Mouse (Mus musculus) embryonic facial prominence, embryonic 10.5 days (tissue): ENCODE results near the gene Slc6a9. TPM values are rescaled to one million over a fixed set of nuclear protein-coding genes. Genes with fewer than 3 reads are reported as not detected.

Experiments used
- DNase-seq: peaks from one replicate; pipeline ENCODE4 v3.0.0-alpha.2; 2017; ENCODE audit warnings: low spot score
- H3K27ac ChIP-seq: fragments of 300-500 bp; sonication (generic); replicated peaks from 2 replicates; pipeline ENCODE4 v1.5.1; 2016; ENCODE audit warnings: mild to moderate bottlenecking
- H3K27me3 ChIP-seq: fragments of 300-500 bp; sonication (generic); replicated peaks from 2 replicates; pipeline ENCODE4 v1.6.1; 2016; ENCODE audit warnings: low read depth, mild to moderate bottlenecking; ENCODE audit not compliant: poor library complexity, severe bottlenecking
- H3K36me3 ChIP-seq: fragments of 300-500 bp; sonication (generic); replicated peaks from 2 replicates; pipeline ENCODE4 v1.6.1; 2016; ENCODE audit warnings: mild to moderate bottlenecking, moderate library complexity
- H3K4me1 ChIP-seq: fragments of 300-500 bp; sonication (generic); 2 replicates; pipeline ENCODE4 v1.6.1; 2016
- H3K4me3 ChIP-seq: fragments of 300-500 bp; sonication (generic); 2 replicates; pipeline ENCODE4 v1.5.1; 2016; ENCODE audit warnings: mild to moderate bottlenecking, moderate library complexity
- H3K9me3 ChIP-seq: fragments of 300-500 bp; sonication (generic); 2 replicates; pipeline ENCODE4 v1.6.1; 2016; ENCODE audit warnings: mild to moderate bottlenecking
- WGBS: fragments of 180-500 bp; shearing (Covaris S2); methylation state at CpG from one replicate; pipeline ENCODE4 v1.1.7; 2016; 5-methylcytosine and 5-hydroxymethylcytosine counted together
- polyA plus RNA-seq: library from polyadenylated mRNA; unstranded; fragments of >200 nt; fragmentation: Nextera tagmentation; extraction: Ambion mirVana; gene quantifications from 2 replicates; pipeline ENCODE4 v1.2.1, GENCODE M21; 2016

Gene Slc6a9
- polyA plus RNA-seq, 1 experiment from 2014 or later, result 8.2 TPM

DNA sequence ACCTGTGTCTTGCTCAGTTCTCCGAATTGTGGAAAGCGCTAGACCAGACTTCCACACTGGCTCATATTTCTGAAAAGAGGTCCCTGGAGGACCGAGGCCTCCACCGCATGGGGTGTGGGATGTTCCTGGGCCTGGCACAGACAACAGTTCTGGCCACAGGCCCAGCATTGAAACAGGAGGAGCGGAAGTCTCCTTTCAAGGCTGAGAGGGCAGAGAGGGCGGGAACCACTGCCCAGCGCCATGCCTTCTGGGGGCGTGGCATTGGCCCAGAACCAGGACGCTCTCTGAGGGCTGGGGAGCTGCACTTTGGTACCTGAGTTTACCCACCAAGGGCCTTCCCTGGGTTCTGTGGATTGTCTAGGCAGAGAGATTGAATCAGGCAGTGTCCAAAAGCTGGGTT lies 31.8 kb downstream of the Slc6a9 start:
- H3K4me3 ChIP-seq, result no peak overlapping the region
- no peak for DNase-seq
- no peaks in the 10 kb centered on the region for H3K9me3 ChIP-seq
- H3K4me1 ChIP-seq, result peaks cover 55% of the 10 kb centered on the region
- H3K27me3 ChIP-seq, result peaks cover 18% of the 10 kb centered on the region
- H3K36me3 ChIP-seq, result peaks cover 11% of the 10 kb centered on the region; the same call in 1 of the 2 replicates
- 0 out of 2 replicates have a peak overlapping the region, but pooled peaks have one; percentile 24 for H3K27ac ChIP-seq
- WGBS, result 61% methylated on average over 9 of the region's 9 CpGs

DNA sequence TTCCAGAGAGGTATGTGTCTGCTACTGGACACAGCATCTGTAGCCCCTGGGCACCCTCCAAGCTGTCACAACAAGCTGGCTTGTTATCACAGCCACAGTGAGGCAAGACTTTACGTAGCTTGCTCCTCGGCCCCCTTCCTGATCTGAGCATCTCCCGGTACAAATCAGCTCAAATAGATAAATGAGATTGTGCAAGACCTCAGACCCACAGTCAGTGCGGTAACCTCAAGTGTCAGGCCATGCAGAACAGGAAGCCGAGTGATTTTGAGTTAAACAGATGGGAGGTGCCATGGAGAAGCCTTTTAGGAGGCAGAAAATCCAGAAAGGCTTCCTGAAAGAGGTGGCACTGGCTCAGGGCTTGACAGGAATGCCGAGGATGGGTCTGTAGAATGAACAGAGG lies 32.7 kb downstream of the Slc6a9 start:
- 77% methylated on average over 6 of the region's 6 CpGs for WGBS
- DNase-seq, result no peak

DNA sequence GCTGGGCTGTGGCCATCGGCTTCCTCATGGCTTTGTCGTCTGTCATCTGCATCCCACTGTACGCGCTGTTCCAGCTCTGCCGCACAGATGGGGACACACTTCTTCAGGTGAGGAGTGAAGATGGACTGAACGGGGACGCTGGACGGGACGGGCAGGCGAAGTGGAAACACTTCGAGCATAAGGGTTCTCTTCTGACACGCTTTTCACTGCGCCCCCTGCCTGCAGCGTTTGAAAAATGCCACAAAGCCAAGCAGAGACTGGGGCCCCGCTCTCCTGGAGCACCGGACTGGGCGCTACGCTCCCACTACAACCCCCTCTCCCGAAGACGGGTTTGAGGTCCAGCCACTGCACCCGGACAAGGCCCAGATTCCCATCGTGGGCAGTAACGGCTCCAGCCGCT lies 33.5 kb downstream of the Slc6a9 start:
- peaks cover 64% of the 10 kb centered on the region for H3K4me1 ChIP-seq
- H3K36me3 ChIP-seq, result peaks cover 11% of the 10 kb centered on the region; the same call in 1 of the 2 replicates
- 19% methylated on average over 24 of the region's 24 CpGs for WGBS
- peak overlapping the region; percentile 51; the same call in 1 of the 2 replicates for H3K27ac ChIP-seq
- peak overlapping the region; percentile 28; the same call in 1 of the 2 replicates for H3K4me3 ChIP-seq
- no peaks in the 10 kb centered on the region for H3K9me3 ChIP-seq
- H3K27me3 ChIP-seq, result peaks cover 18% of the 10 kb centered on the region
- DNase-seq, result peak; percentile 76

More for the DNA sequence above, 32.7 kb downstream of the Slc6a9 start:
- no peak overlapping the region for H3K4me3 ChIP-seq
- no peaks in the 10 kb centered on the region for H3K9me3 ChIP-seq
- H3K27ac ChIP-seq, result no peak overlapping the region
- peaks cover 11% of the 10 kb centered on the region; the same call in 1 of the 2 replicates for H3K36me3 ChIP-seq
- H3K4me1 ChIP-seq, result peaks cover 62% of the 10 kb centered on the region
- H3K27me3 ChIP-seq, result peaks cover 18% of the 10 kb centered on the region

DNA sequence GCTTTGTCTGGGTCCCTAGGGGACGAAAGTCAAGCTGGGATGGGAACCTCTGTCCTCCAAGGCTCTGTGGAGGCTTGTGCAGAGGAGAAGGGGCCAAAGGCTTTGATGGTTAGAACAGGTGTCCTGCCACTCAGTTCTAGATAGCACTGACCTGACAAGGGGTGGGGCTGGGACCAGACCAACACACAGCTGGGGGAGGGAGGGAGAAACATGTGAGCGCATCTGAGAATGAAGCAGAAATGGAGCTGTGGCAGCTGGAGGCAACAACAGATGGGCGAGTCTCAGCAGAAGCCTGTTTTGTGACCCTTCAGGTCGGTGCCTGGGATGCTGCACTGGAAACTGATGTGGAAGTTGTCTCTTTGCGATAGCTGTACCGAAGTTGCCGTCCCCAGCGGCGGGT lies 35.0 kb downstream of the Slc6a9 start:
- no peak overlapping the region for H3K4me3 ChIP-seq
- H3K27me3 ChIP-seq, result peaks cover 18% of the 10 kb centered on the region
- WGBS, result 79% methylated on average over 9 of the region's 9 CpGs
- peaks cover 20% of the 10 kb centered on the region for H3K36me3 ChIP-seq
- H3K4me1 ChIP-seq, result peaks cover 62% of the 10 kb centered on the region
- H3K9me3 ChIP-seq, result no peaks in the 10 kb centered on the region
- H3K27ac ChIP-seq, result no peak overlapping the region
- no peak for DNase-seq

DNA sequence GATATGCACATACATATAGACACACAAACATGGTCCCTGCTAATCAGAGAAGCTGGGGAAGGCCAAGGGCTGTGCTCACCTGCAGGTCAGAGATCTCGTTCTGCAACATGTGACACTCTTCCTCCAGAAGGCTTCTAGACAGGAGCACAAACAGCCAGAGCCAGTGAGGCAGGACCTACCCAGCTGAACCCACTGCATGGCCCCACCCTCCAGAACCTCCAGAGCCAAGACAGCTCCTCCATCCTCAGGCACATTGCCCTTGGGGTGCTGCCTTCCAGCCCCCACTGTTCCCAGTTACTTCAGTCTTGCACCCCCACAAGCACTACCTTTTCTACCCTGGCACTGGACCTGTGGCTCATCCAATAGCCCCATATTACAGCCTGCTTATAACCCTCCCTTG lies 36.1 kb downstream of the Slc6a9 start:
- H3K27ac ChIP-seq, result no peak overlapping the region
- peaks cover 25% of the 10 kb centered on the region for H3K36me3 ChIP-seq
- H3K27me3 ChIP-seq, result peaks cover 18% of the 10 kb centered on the region
- 59% methylated on average over 1 of the region's 1 CpGs for WGBS
- H3K9me3 ChIP-seq, result no peaks in the 10 kb centered on the region
- H3K4me3 ChIP-seq, result no peak overlapping the region
- H3K4me1 ChIP-seq, result peaks cover 62% of the 10 kb centered on the region
- DNase-seq, result no peak

DNA sequence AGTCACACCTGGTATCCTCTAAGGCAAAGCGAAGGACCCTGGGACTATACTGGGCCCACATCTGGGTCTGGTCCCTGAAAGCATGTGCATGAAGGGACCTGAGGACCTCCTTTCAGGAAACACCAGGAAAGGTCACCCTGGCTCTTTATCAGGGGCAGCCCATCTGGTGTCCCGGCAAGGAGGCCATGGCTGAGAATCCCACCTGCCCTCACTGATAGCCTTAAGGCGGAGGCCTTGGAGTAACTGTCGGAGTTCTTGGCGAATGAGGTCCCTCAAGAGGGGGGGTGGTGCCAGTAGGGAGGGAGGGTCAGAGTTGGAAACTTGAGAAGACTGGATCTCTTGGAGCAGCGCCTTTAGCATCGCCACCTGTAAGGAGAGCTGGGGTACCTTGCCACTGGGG lies 37.5 kb downstream of the Slc6a9 start:
- H3K4me1 ChIP-seq, result peaks cover 52% of the 10 kb centered on the region
- H3K27ac ChIP-seq, result no peak overlapping the region
- H3K4me3 ChIP-seq, result 0 out of 2 replicates have a peak overlapping the region, but pooled peaks have one; percentile 18

DNA sequence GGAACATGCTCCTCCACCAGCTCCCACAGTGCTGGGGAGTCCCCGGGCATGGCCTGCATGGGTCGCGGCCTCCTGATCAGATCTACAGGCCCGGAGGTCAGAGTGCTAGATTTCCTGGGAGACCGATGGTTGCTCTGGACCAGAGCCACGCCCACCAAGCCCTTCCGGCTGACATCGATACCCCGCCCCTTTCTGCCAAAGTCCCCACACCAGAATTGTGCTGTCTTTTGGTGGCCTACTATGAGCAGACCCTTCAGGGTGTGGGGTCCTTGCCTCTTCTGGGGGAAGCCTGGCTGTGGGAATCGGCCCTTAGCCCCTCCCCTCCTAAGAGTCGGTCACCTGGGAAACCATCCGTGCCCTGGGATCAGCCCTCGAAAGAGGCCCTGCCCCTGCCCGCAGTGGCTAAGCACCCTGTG lies 38.2 kb downstream of the Slc6a9 start, which contains the start of gene Ccdc24:
Gene Ccdc24 (minus strand): TSS at position 87 of the 416 bp plus-strand sequence.
- 8% methylated on average over 14 of the region's 14 CpGs for WGBS

More for the DNA sequence above, 37.5 kb downstream of the Slc6a9 start:
- Histone ChIP-seq H3K36me3 (peaks cover 37% of the 10 kb centered on the region), H3K27me3 (peaks cover 17% of the 10 kb centered on the region), H3K9me3 (no peaks in the 10 kb centered on the region)
- no peak for DNase-seq
- WGBS, result 56% methylated on average over 7 of the region's 7 CpGs

DNA sequence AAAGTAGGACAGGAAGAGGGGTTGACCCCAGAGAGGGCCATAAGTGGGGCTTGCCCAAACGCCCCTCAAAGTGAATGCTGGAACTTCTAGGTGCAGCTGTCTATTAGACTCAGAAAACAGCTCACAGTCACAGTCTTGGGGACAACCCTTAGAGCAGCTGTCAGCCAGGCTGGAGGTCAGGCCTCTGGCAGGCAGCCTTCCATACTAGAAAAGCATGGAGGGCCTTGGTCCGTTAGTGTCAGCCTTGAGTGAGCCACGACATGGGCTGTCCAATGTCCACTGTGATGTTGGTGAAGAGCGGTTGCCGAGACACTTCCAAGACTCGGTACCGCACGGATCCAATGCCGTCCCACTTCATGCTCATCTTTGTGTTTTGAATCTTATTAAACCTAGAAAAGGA lies 39.3 kb downstream of the Slc6a9 start:
- peaks cover 56% of the 10 kb centered on the region for H3K36me3 ChIP-seq
- no peak overlapping the region for H3K27ac ChIP-seq
- no peaks in the 10 kb centered on the region for H3K27me3 ChIP-seq
- 89% methylated on average over 9 of the region's 9 CpGs for whole genome bisulfite sequencing
- H3K9me3 ChIP-seq, result no peaks in the 10 kb centered on the region
- no peak for DNase-seq
- peaks cover 37% of the 10 kb centered on the region for H3K4me1 ChIP-seq
- H3K4me3 ChIP-seq, result no peak overlapping the region

More for the DNA sequence above, 38.2 kb downstream of the Slc6a9 start, which contains the start of gene Ccdc24:
- H3K9me3 ChIP-seq, result no peaks in the 10 kb centered on the region
- peak within 1 kb of the TSS; percentile 39 for H3K4me3 ChIP-seq
- H3K27ac ChIP-seq, result peak within 1 kb of the TSS; percentile 2; the same call in 1 of the 2 replicates
- H3K36me3 ChIP-seq, result peaks cover 44% of the 10 kb centered on the region
- DNase-seq, result peak; percentile 47
- peaks cover 10% of the 10 kb centered on the region for H3K27me3 ChIP-seq
- H3K4me1 ChIP-seq, result peaks cover 45% of the 10 kb centered on the region

DNA sequence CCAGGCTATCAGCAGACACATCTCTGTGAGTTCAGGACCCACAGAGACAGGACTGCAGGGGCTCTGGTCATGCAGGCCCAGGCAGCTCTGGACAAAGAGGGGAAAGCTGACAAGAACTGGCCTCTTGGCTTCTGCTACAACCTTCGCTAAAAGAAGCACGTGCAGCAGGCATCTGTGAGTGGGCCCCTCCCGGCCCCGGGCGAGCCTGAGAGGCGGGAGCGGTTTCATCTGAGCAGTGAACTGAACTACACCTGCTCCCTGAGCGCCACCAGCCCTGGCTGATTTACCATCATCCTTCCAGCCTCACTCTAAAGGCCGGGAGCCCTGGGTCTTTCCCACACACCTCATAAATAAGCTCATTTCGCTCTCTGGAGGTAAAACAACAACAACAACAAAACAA lies 44.0 kb downstream of the Slc6a9 start:
- Histone ChIP-seq H3K4me3 (no peak overlapping the region), H3K27ac (no peak overlapping the region), H3K9me3 (no peaks in the 10 kb centered on the region), H3K27me3 (no peaks in the 10 kb centered on the region), H3K36me3 (peaks cover 81% of the 10 kb centered on the region), H3K4me1 (peaks cover 29% of the 10 kb centered on the region)
- 76% methylated on average over 10 of the region's 10 CpGs for WGBS
- no peak for DNase-seq

DNA sequence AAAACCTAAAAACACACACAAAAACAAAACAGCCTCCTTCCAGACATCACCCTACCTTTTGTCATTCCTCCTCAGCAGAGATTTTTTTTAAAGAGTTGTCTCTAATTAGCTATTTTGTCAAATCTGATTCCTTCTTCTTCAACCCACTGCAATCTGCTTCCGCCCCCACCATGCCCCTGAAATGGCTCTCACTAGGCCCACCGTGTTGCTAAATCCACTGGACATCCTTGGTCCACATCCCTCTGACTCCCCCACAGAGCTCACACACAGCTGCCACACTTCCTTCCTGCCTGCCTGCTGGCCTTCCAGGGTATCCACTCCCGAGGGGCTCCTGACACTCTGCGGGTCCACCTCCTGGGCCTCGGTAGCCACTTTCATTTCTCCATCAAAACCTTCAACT lies 44.4 kb downstream of the Slc6a9 start:
- no peak for DNase-seq
- Histone ChIP-seq H3K4me3 (no peak overlapping the region), H3K27me3 (no peaks in the 10 kb centered on the region), H3K4me1 (peaks cover 31% of the 10 kb centered on the region), H3K36me3 (peaks cover 77% of the 10 kb centered on the region), H3K27ac (no peak overlapping the region), H3K9me3 (no peaks in the 10 kb centered on the region)
- 85% methylated on average over 5 of the region's 5 CpGs for WGBS

DNA sequence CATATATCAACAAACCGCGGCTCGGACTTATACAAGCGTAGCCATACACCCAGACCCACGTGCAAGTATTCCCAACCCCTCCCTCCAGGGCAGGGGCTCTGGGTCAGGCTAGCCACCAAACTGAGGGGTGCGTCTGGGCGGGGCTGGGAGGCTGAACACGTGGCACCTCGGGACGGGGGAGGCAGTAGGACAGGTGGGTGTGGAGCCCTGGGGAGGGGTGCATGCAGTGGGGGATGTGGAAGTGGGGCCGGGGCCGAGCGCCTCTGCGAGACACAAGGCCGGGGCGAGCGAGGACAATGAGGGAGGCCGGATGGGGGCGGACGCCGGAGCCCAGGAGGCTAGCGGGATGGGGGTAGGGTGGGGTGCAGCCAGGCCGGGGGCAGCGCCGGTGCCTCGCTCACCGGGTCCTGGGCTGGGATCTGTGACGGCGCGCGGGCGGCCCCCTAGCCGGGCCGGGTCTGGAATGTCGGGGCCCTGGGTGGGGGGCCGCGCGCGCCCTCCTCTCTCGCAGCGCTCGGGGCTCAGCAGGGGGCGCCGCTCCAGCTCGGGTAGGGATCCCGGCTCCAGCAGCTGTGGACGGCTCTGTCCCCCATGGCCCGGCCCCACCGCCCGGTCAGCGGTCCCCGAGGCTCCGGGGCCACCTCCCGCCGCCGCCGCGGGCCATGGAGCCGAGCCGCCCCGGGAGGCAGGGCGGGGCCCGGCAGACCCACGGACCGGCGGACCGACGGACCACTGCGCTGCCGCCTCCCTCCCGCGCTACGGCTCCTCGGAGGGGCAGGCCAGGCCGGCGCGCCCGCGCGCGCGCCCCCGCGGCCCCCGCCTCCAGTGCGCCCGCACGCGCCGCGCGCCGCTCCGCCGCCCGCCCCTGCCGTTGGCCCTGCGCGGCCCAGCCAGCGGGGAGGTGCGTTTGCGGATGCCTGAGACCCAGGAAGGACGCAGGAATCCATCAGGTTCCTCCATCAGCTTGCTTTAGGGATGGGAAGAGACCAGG lies 48.7 kb downstream of the Slc6a9 start, which contains the start of gene B4galt2:
Gene B4galt2 (minus strand): TSS at position 787 of the 991 bp plus-strand sequence.
- WGBS, result under 1% methylated on average over 101 of the region's 103 CpGs

DNA sequence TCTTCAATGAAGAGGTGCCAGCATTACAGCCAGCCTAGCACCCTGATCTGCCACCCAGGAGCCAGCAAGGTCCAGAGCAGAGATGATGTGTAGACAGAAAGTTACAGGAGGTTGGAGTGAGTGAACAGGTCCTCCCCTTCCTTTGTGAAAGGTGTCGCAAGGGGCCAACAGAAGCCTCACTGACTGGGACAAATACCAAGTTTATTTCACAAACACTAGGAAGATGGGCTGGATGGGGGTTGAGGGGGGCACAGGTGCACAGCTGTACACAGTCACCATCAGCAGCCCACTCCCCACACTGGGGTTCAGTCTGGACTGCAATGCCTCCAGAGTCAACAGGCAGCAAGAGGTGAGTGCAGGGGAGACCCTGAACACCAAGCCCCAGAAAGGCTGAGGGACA lies 49.8 kb downstream of the Slc6a9 start:
- Histone ChIP-seq H3K36me3 (peaks cover 51% of the 10 kb centered on the region), H3K27ac (no peak overlapping the region), H3K4me1 (peaks cover 65% of the 10 kb centered on the region), H3K9me3 (no peaks in the 10 kb centered on the region), H3K27me3 (no peaks in the 10 kb centered on the region), H3K4me3 (peak overlapping the region; percentile 94)
- no peak for DNase-seq
- WGBS, result 100% methylated on average over 1 of the region's 1 CpGs

More for the DNA sequence above, 48.7 kb downstream of the Slc6a9 start, which contains the start of gene B4galt2:
- H3K4me3 ChIP-seq, result peak within 1 kb of the TSS; percentile 94
- peaks cover 56% of the 10 kb centered on the region for H3K36me3 ChIP-seq
- H3K27me3 ChIP-seq, result no peaks in the 10 kb centered on the region
- H3K27ac ChIP-seq, result peak within 1 kb of the TSS; percentile 95
- H3K9me3 ChIP-seq, result no peaks in the 10 kb centered on the region
- H3K4me1 ChIP-seq, result peaks cover 65% of the 10 kb centered on the region
- peak; percentile 82 for DNase-seq
